Mouse (Mus musculus) cortical plate, adult 2 months (tissue): ENCODE data around the gene Trim37. TPM values are rescaled to one million over a fixed set of nuclear protein-coding genes. Genes with fewer than 3 reads are reported as not detected.
A peak's percentile ranks its signal among the peaks of the same experiment; 100 is the strongest.

ENCODE experiments used
- H3K27ac ChIP-seq: fragments of 200-500 bp; 2 replicates; pipeline ENCODE4 v1.5.1; 2012; ENCODE audit warnings: low read length, control low read depth, inconsistent platforms; ENCODE audit not compliant: insufficient read depth
- H3K4me1 ChIP-seq: fragments of 200-500 bp; 2 replicates; pipeline ENCODE4 v1.6.1; 2011; ENCODE audit warnings: low read length; ENCODE audit not compliant: control insufficient read depth, insufficient read depth
- H3K4me3 ChIP-seq: fragments of 200-500 bp; 2 replicates; pipeline ENCODE4 v1.5.1; 2011; ENCODE audit warnings: mild to moderate bottlenecking, low read length, control low read depth; ENCODE audit not compliant: insufficient read depth
- CTCF ChIP-seq: fragments of 200-500 bp; IDR thresholded peaks from 2 replicates; pipeline ENCODE4 v1.5.1; 2011; ENCODE audit warnings: mild to moderate bottlenecking, control low read depth, low read length; ENCODE audit not compliant: insufficient read depth; ENCODE audit errors: extremely low read depth
- POLR2A ChIP-seq: fragments of 200-500 bp; IDR thresholded peaks from 2 replicates; pipeline ENCODE4 v1.6.1; 2011; ENCODE audit warnings: mild to moderate bottlenecking, low read length, control low read depth; ENCODE audit not compliant: insufficient read depth; ENCODE audit errors: extremely low read depth
- polyA plus RNA-seq: library from polyadenylated mRNA; depleted of rRNA; stranded (reverse); fragments of >200 nt; gene quantifications from 2 replicates; pipeline ENCODE4 v1.2.3, GENCODE M21; 2012

Trim37 gene
- polyA plus RNA-seq, 1 experiment, result 152 TPM

DNA sequence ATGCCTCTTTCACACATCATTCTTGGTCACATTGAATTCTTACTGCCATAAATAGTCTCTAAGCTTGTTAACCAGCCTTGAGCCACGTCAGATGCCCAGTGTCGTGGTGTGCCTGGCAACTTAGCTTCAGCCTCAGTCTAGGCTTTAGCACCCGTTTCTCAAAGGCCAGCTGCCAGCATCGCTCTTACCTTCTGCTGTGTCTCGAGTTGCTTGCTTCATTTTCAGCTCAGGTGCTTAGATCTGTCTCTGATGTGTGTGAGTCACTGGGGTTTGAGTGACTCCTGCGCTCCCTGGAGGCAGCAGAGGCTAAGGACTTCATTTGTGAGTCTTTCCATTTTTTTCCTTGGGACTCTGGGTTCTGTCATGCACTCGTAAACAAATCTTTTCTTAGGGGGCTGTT lies 114.4 kb downstream of the Trim37 start:
- TF ChIP-seq POLR2A (no peak), CTCF (no peak)
- H3K27ac ChIP-seq, result peak overlapping the region; percentile 5; the same call in 1 of the 2 replicates

DNA sequence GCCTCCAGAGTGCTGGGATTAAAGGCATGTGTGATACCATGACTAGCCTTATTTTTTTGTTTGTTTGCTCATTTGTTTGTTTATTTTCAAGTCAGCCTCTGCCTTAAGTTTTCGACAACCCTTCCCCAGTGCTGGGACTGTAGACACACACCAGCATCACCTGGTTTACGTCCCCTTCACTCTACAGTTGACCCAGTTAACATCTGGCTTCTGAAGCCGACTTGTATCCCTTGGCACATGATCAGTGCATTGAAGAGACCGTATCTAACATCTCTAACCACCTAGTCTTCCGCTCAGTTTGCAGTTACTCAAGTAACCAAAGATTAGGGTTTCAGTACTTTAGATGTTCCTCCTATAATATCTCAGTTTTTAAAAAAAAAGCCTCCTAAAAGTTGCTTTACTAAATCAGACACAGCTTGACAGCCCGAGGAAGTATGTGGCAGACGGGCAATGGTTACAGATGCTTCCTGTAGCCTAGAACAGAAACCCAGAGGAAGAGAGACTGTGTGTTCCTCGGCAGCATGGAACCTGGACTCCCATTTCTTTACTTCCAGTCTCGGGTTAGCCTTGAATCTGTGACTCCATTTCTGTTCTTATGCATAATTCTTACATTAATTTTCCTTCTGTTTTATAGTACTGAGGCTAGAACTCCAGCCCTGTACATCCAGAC lies 118.4 kb downstream of the Trim37 start:
- Histone ChIP-seq H3K4me1 (peaks cover 19% of the 10 kb centered on the region), H3K27ac (no peak overlapping the region), H3K4me3 (no peak overlapping the region)
- TF ChIP-seq CTCF (no peak), POLR2A (no peak)

More for the DNA sequence above, 114.4 kb downstream of the Trim37 start:
- Histone ChIP-seq H3K4me1 (peaks cover 15% of the 10 kb centered on the region), H3K4me3 (no peak overlapping the region)

DNA sequence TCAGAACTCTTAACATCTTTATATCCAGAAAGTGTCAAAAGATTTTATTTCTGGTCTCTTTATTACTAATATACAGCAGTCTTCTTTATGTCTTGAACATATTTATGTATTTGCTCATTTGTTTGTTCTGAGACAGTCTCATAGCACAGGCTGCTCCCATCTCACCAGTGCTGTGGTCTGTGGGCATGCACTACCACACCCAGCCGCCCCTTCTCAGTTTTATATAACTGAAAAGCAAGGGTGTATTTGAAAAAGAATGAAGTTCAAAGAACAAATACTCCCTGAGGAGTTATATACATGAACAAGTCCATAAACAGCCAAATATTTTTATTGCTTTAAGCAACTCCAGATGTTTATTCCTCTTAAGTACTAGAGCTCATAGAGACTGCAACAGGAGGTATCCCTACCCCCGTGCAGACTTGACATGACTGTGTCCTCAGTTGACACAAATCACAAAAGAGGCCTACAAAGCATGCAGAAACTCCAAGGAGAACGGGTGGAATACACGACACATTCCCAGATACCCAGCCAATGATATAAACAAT lies 119.3 kb downstream of the Trim37 start:
- TF ChIP-seq CTCF (no peak), POLR2A (no peak)
- H3K4me1 ChIP-seq, result peaks cover 12% of the 10 kb centered on the region
- no peak overlapping the region for H3K4me3 ChIP-seq
- H3K27ac ChIP-seq, result no peak overlapping the region

DNA sequence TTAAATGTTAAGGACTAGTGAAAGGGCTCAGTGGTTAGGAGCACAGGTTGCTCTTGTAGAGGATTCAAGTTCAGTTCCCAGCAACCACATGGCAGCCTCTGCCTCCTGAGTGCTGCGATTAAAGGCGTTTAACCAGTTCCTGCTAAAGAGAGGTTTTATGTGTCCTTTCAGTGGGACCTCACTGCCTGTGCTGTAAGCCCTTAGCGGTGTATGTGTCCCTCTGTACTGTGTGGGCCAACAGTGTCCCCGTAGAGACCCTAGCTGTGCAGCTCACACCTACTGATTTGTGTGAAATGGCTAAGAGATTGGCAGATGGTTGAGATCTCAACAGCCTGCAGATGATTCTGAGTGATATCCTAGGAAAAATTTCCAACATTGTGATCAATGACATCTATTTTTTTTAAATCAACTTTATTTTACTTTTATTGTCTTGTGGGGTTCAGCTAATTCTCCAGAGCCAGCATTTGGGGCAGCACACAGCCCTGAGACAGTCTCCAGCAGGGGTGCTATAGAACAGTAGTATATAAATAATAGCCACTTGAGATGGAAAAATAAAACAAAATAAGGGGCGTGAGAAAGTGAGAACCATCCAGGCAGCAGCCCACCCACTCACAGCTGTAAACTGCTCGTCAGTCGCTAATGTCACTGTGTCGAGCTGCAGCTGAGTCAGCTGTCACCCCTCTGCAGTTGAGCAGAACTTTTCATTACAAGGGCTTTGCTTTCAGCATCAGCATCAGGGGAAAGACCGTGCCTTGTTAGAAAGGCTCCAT lies 120.0 kb downstream of the Trim37 start:
- H3K4me1 ChIP-seq, result peaks cover 11% of the 10 kb centered on the region
- no peak overlapping the region for H3K27ac ChIP-seq
- no peak overlapping the region for H3K4me3 ChIP-seq
- TF ChIP-seq POLR2A (no peak), CTCF (no peak)

DNA sequence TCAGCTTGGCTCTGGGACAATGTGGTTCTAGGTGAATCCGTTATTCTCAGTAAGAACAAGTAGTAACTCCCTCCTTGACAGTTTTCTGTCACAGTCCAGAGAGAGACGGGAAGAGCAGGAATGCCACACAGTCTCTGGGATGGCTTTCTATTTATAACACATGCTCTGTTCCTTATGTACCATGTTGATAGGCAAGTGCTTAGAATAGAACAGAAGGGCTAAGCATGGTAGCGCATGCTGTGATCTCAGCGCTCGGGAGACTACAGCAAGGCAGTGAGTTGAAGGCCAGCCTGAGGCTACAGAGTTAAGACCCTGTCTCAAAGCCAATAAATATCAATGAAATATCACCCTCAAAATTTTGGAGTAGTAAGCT lies 120.6 kb downstream of the Trim37 start:
- Histone ChIP-seq H3K27ac (no peak overlapping the region), H3K4me3 (no peak overlapping the region), H3K4me1 (peaks cover 11% of the 10 kb centered on the region)
- TF ChIP-seq POLR2A (no peak), CTCF (no peak)

DNA sequence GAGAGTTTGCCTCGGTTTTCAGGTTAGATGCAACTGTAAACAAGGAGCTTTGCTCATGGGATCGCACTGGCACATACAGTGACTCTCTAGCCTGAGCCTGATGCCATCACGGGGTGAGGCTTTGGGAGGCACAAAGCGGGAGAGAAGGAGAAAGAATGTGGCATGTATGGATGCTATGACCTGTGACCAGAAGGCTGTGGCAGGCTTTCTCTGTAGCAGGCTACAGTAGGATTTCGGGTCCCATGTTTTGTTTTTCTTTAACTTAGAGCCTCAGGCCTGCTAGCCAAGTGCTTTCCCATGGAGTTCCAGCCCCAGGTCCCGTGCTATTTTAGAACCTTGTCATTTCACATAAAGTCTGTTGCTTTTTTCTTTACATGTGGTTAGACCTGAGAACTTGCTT lies 123.3 kb downstream of the Trim37 start:
- no peak for TF ChIP-seq POLR2A
- TF ChIP-seq CTCF, result no peak
- peaks cover 11% of the 10 kb centered on the region for H3K4me1 ChIP-seq
- no peak overlapping the region for H3K4me3 ChIP-seq
- H3K27ac ChIP-seq, result no peak overlapping the region

DNA sequence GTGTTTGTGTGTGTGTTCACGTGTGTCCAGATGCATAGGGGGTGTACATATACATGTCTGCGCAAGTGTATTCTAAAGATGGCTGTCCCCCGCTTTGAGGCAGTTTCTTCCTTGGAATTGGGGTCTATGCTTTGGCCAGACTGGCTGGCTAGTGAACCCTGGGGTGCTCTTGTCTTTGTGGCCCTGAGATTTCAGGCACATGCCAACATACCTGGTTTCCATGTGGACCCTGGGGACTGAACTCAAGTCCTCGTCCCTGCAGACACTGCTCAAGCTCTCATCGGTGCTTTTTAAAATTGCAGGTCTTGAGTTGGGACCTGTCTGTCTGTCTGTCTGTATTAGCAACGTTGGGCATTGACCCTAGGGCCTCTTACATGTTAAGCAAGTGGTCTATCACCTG lies 126.4 kb downstream of the Trim37 start:
- Histone ChIP-seq H3K4me3 (no peak overlapping the region), H3K27ac (no peak overlapping the region), H3K4me1 (no peaks in the 10 kb centered on the region; the same call in 1 of the 2 replicates)
- TF ChIP-seq POLR2A, result no peak
- no peak for TF ChIP-seq CTCF

DNA sequence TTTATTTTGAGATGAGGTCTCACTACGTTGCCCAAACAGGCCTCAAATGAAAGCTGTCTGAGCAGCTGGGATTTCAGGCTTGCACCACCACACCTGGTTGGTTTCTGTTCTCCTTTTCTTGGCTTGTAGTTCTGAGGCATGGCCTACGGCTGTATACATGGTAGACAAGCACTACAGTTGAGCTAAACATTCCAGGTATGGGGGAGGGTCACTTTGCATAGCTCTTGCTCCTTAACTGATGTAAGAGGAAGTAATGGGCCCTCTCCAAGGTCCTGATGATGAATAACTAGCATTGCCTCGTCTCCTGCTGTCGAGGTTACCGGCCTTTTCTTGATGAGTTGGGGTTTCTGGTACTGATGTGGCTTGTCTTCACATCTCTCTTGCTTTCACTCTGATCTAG lies 127.3 kb downstream of the Trim37 start:
- H3K27ac ChIP-seq, result no peak overlapping the region
- H3K4me1 ChIP-seq, result no peaks in the 10 kb centered on the region
- TF ChIP-seq CTCF, result no peak
- no peak for TF ChIP-seq POLR2A
- H3K4me3 ChIP-seq, result no peak overlapping the region

DNA sequence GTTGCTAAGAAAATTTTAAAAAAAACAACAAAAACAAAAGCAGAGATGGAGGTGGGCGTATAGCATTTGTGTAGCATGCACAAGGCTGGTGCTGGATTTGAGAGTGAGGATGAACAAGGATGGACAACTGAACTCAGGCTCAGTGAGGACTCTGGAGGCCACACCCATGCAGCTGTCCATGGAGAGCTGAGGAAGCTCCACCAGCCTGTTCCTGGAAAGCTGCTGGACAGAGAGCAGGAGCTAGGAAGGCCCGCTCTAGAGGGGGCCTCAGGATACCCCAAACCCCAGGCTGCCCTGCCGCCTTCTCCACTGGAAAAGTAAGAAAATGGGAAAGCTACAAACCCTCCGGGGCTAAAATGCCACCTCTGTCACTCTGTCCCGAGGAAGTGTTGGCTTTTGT lies 130.4 kb downstream of the Trim37 start:
- TF ChIP-seq CTCF, result no peak
- no peak for TF ChIP-seq POLR2A
- H3K27ac ChIP-seq, result no peak overlapping the region
- H3K4me3 ChIP-seq, result no peak overlapping the region

More for the DNA sequence above, 130.4 kb downstream of the Trim37 start:
- 0 out of 2 replicates have a peak, but pooled peaks cover 2% of the 10 kb centered on the region for H3K4me1 ChIP-seq
